Mouse (Mus musculus): Measurements from ENCODE around the gene Erich4.
A peak's percentile ranks its signal among the peaks of the same experiment; 100 is the strongest.

DNA sequence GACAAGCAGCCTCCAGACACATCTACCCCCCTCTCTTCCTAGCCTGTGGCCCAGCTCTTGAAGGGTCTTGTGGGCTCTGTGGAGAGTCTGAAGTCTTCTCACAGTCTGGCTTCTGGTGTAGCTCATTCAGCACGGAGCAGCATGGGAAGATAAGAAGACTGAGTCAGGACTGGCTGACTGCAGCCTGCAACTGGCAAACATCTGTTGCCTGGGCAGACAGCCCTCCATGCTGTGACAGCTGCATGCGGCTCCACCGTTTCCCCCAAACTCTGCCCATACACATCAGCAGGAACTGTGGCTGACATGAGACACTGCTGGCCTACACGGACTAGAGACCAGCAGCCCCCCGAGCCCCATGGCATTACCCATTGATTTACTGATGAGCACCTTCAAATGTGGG lies 9.2 kb upstream of the Erich4 start:
- TF ChIP-seq POLR2AphosphoS2 (IDR thresholded peaks at IDR 0.05; ENCODE audit: insufficient read length, low read depth): no peak
- no peak for TF ChIP-seq MAX (IDR thresholded peaks at IDR 0.05; ENCODE audit: low read depth)
- no peak for TF ChIP-seq REST (IDR thresholded peaks at IDR 0.05; ENCODE audit: insufficient read depth, insufficient read length)
- TF ChIP-seq POLR2A (IDR thresholded peaks at IDR 0.05; ENCODE audit: insufficient read length, low read depth): no peak
- TF ChIP-seq USF1 (IDR thresholded peaks at IDR 0.05; ENCODE audit: low read depth): no peak
- TF ChIP-seq MYOG (IDR thresholded peaks at IDR 0.05; ENCODE audit: control insufficient read depth in 1 of 3, insufficient read depth in 1 of 3, insufficient read length in 2 of 3, low read depth in 2 of 3): peak in 2 of 3 experiments; percentile 79 to 88
- TF ChIP-seq E2F4 (IDR thresholded peaks at IDR 0.05; ENCODE audit: insufficient read depth): no peak
- peak; percentile 47 for TF ChIP-seq TCF3 (IDR thresholded peaks at IDR 0.05; ENCODE audit: insufficient read length, low read depth)
- TF ChIP-seq SRF (IDR thresholded peaks at IDR 0.05; ENCODE audit: control insufficient read depth, insufficient read length, low read depth): no peak

All from myocyte (in vitro differentiated cells).